Mouse (Mus musculus) urinary bladder, postnatal 14 days (tissue): ENCODE results near the gene Fgf4.

ENCODE experiments used
- DNase-seq: peaks from one replicate; pipeline ENCODE4 v3.0.0; 2021; ENCODE audit warnings: low spot score

Gene Fgf4

GRCm38 (mm10) chr7:144912897-144913296, 65.7 kb downstream of the Fgf4 start:
- DNase-seq: no peak

- no peak for DNase-seq
Measured at GRCm38 (mm10) chr7:144914296-144914947, 67.3 kb downstream of the Fgf4 start.
